Comparison of ENCODE assay signal across 24 mouse cellular contexts in genomic region chr17:50451606-50452005, GRCm38 (mm10).
"Had no signal": no experiment of that assay in that cellular context is flagged by ENCODE, and none has a peak within 500 bp of the region (broad histone marks: within the 10 kb centered on the region; RNA-seq: fewer than 3 reads in every experiment).

No protein-coding gene starts in this region.

- H3K9me3 ChIP-seq: kidney, embryonic 15.5 days; limb, embryonic 15.5 days; megakaryocyte, embryonic 14.5 days; midbrain, embryonic 10.5 days; midbrain, embryonic 13.5 days; neural tube, embryonic 13.5 days; stomach, embryonic 15.5 days had no signal

- H3K4me3 ChIP-seq: kidney, embryonic 15.5 days; limb, embryonic 15.5 days; megakaryocyte, embryonic 14.5 days; midbrain, embryonic 10.5 days; midbrain, embryonic 13.5 days; myocyte; neural tube, embryonic 13.5 days; stomach, embryonic 15.5 days had no signal

- H3K4me2 ChIP-seq: kidney, embryonic 15.5 days; limb, embryonic 15.5 days; liver, embryonic 11.5 days; midbrain, embryonic 13.5 days; neural tube, embryonic 13.5 days; stomach, embryonic 15.5 days had no signal

- DNase-seq: kidney, adult 2 months; kidney, postnatal 10 days; kidney, postnatal 36 days; layer of hippocampus, adult 9-11 months; liver, postnatal 0 days; lung, postnatal 36 days; retina, postnatal 1 day; right cerebral cortex, postnatal 14 days; right cerebral cortex, postnatal 4 days; thymus, adult 18-20 months; thymus, postnatal 36 days had no signal

- H3K27ac ChIP-seq: kidney, embryonic 15.5 days; limb, embryonic 15.5 days; liver, embryonic 14.5 days; midbrain, embryonic 10.5 days; midbrain, embryonic 13.5 days; neural tube, embryonic 13.5 days had no signal

- H3K4me1 ChIP-seq: kidney, embryonic 15.5 days; limb, embryonic 15.5 days; megakaryocyte, embryonic 14.5 days; midbrain, embryonic 10.5 days; midbrain, embryonic 13.5 days; neural tube, embryonic 13.5 days had no signal

- ATAC-seq: intestine, postnatal 0 days; liver, postnatal 0 days; lung, postnatal 0 days; midbrain, embryonic 13.5 days; midbrain, embryonic 16.5 days had no signal

- H3K36me3 ChIP-seq: kidney, embryonic 15.5 days; limb, embryonic 15.5 days; midbrain, embryonic 10.5 days; midbrain, embryonic 13.5 days; neural tube, embryonic 13.5 days; stomach, embryonic 15.5 days had no signal

- H3K27me3 ChIP-seq: kidney, embryonic 15.5 days; limb, embryonic 15.5 days; midbrain, embryonic 13.5 days; neural tube, embryonic 13.5 days; stomach, embryonic 15.5 days had no signal

- H3K9ac ChIP-seq: kidney, embryonic 15.5 days; limb, embryonic 15.5 days; liver, embryonic 14.5 days; liver, postnatal 0 days; midbrain, embryonic 13.5 days; neural tube, embryonic 13.5 days; stomach, embryonic 15.5 days had no signal
